Mouse (Mus musculus): ENCODE measurements around the gene Cdh20.
"Not testable (repeated sequence)": the region's sequence is repeated elsewhere in the genome, so short reads cannot be mapped to it uniquely, and the experiment has no call there.

The Cdh20 gene

DNA sequence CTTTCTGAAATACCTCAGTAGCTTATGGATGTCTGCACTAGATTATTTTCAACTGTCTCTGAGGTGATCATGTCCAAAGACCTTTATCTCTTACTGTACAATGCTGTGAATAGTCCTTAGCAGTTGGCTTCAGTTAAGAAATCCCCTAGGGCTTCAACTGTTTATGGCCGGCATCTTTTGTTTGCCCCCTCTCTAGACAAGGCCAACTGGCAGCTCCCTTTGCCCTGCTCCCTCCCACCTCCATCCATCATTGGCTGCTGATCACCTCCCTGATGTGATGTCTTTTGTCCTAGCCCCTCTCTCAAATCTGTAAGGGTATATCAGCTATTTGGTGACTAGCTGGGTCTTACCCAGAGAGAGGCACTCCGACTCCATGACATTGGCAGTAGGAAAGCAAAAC, 148.2 kb downstream of the Cdh20 start:
- peak; percentile 33 for DNase-seq (ENCODE audit: low spot score)

DNA sequence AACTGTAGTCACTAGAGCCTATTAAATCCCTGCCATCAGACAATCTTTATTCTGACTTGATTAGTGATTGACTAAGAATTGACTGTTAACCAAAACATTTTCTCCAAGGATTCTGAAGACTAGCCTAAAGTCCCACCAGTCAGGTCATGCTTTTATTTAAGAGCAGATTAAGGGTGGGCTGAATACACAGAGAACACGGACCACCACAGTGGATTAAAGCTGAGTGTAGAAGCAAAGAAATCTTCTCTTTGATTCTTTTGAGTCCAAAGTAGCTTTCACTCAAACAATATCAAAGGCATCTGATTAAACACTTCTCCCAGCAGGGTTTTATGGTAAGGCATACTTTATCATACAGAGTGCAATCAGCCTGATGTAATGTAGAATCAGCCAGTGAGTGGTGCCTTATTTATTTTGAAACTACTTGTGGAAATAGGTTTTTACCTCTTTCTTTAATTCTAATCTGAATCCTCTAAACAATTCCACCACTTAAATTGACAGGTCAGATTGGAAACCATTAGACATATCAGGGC, 149.0 kb downstream of the Cdh20 start:
- peak; percentile 21 for DNase-seq (ENCODE audit: low spot score)

DNA sequence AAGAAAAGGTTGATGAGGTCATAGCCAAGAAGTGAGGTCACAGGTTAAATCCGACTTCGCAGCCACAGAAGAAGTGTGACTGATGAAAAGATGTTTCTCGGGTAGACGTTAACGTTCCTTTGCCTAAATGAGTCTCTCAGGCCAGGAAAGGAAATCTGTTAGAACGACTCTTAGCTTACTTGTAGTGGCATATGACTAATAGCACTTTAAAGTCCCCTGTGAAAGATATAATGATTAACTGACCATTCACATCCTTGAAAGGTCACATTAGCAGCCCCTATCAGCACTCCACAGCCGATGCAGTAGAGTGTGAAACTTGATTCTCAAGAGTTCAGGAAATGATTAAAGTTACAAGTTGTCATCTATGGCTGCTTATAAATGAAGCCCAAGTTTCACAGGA, 164.7 kb downstream of the Cdh20 start:
- no peak for DNase-seq (ENCODE audit: low spot score)

DNA sequence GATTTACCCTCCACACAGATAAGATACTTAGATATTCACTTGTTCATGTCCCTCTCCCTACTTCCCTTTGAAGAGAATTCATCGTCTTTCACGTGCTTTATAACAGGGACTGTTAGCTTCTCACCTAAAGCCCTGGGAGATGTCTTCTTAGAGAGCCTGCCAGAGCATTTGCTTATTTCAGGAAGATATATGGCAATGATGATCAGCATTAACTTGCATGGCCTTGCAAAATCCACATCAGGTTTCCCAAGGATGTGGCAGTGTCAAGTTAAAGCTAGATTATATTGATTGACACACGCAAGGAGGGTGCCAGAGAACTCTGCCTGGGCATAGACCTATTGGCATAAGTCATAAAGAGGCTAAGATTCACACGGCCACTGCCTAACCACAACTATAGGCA, 168.6 kb downstream of the Cdh20 start:
- DNase-seq (ENCODE audit: low spot score) = no peak

GRCm38 (mm10) chr1:104939156-104939555, 170.8 kb downstream of the Cdh20 start:
- DNase-seq (ENCODE audit: low spot score) = no peak

- DNase-seq (ENCODE audit: low spot score) = peak; percentile 82
Measured at GRCm38 (mm10) chr1:104944470-104945109, 176.3 kb downstream of the Cdh20 start.

- DNase-seq (ENCODE audit: low spot score) = no peak
Measured at GRCm38 (mm10) chr1:104945110-104945489, 176.8 kb downstream of the Cdh20 start.

- not testable (repeated sequence) for DNase-seq (ENCODE audit: low spot score)
Measured at GRCm38 (mm10) chr1:104949640-104950039, 181.3 kb downstream of the Cdh20 start.

DNA sequence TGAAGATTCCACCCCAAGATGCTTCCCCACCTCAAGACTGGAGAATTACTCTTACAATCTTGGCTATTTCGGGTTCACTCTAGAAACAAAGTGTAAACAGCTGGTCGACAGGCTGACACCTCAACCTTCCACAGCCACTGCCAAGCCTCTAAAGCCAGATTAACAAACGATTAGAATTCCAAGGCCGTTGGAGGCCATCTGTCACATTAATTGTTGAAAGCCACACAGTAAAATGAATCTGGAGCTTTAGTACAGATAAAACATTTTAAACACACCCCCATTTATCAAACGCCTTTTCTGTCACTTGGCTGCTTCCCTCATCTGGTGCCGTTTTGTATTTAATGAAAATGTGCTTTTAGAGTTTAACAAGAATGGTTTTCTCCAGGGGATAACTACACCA, 188.7 kb downstream of the Cdh20 start:
- peak; percentile 59 for DNase-seq (ENCODE audit: low spot score)

- DNase-seq (ENCODE audit: low spot score) = no peak
Measured at GRCm38 (mm10) chr1:104961670-104962069, 193.3 kb downstream of the Cdh20 start.

- DNase-seq (ENCODE audit: low spot score) = no peak
Measured at GRCm38 (mm10) chr1:104962257-104962656, 193.9 kb downstream of the Cdh20 start.

DNA sequence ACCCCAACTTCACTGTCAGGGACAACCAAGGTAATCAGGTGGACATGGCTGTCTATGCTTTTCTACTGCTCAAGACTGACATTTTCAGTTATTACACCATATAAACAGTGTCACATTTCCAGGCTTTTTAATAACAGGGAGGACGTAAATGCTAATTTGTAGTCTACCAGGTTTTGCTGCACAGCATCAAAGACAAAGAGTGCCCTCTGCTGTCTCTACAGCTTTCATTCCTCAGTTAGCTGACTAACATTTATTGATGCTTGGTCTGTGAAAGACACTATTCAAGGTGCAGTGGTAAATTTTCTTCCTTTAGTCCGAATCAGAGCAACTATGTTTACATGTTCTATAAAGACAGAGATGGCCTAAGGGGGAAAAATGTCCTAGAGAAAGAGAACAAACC, 210.7 kb downstream of the Cdh20 start:
- DNase-seq (ENCODE audit: low spot score) = peak; percentile 45

DNA sequence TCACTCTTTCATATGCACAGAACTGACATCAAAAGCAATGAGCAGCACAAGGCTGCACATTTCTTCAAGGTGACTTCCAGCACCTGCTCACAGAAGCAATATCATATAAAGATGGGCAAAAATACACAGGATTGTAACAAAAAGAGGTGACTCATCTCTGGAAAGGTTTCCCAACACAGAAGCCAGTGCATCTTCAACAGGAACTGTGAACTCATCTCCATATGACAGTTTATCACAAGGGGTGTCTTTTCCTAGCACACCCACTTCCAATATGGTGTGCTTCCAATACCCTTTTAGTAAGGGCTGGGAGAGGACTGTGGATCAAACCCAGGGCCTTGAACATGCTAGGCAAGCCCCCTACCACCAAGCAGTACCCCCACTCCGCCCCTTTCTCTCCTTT, 211.9 kb downstream of the Cdh20 start:
- DNase-seq (ENCODE audit: low spot score) = no peak

GRCm38 (mm10) chr1:104986222-104986973, 218.1 kb downstream of the Cdh20 start:
- peak; percentile 89 for DNase-seq (ENCODE audit: low spot score)

GRCm38 (mm10) chr1:104987526-104987925, 219.2 kb downstream of the Cdh20 start:
- DNase-seq (ENCODE audit: low spot score) = no peak

DNA sequence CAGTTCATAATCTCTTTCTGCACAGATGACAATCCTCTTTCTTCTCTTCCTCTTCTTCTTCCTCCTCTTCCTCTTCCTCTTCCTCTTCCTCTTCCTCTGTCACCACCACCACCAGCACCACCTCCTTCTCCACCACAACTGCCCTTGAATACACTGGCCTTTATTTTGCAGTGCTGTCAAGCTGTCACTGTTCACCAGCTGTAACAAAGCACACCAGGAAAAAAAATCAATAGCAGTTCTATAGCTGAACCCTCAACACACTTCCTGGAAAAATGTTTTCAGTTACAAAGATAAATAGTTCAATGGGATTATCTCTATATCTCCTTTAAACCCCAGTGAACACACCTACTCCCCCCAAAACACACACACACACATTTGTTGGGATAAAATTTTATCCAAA, 224.1 kb downstream of the Cdh20 start:
- DNase-seq (ENCODE audit: low spot score) = no peak

GRCm38 (mm10) chr1:104993905-104994611, 225.7 kb downstream of the Cdh20 start:
- no peak for DNase-seq (ENCODE audit: low spot score)

DNA sequence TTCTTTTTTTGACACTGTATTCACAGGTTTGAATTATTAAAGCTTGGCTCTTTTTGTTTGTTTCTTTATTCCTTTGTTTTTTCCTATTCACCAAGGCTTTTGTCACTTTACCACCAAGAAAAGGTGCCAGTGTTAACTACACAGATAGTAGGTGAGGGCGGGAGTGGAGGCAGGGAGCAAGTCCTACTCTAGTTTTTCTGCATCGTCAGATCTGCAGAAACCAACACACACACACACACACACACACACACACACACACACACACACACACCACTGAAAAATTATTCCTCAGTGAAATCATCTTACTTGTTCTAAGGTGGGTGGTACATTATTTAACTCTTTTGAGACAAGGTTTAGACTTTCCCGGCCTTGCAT, 226.3 kb downstream of the Cdh20 start:
- DNase-seq (ENCODE audit: low spot score) = no peak

DNA sequence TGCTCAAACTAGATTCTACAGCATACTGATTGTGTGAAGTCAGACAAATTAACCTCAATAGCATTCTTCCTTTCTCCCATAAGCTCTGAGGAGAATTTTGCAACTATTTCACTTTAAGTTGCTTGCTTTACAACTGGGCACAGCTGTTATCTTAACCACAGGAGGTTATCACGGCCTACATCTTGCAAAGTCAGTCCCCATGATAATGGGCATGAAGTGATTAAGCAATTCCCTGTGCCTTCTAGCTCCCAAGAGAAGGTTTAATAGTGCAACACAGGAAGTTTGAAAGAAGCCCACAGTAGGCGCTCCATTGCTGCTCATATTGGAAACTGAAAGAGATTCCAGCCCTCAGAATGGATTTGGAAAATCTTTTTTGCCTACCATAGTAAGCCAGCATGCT, 229.5 kb downstream of the Cdh20 start:
- DNase-seq (ENCODE audit: low spot score) = no peak

GRCm38 (mm10) chr1:105002179-105002578, 233.8 kb downstream of the Cdh20 start:
- no peak for DNase-seq (ENCODE audit: low spot score)

- no peak for DNase-seq (ENCODE audit: low spot score)
Measured at GRCm38 (mm10) chr1:105003786-105004185, 235.5 kb downstream of the Cdh20 start.

GRCm38 (mm10) chr1:105012616-105013015, 244.3 kb downstream of the Cdh20 start:
- DNase-seq (ENCODE audit: low spot score) = peak; percentile 43

DNA sequence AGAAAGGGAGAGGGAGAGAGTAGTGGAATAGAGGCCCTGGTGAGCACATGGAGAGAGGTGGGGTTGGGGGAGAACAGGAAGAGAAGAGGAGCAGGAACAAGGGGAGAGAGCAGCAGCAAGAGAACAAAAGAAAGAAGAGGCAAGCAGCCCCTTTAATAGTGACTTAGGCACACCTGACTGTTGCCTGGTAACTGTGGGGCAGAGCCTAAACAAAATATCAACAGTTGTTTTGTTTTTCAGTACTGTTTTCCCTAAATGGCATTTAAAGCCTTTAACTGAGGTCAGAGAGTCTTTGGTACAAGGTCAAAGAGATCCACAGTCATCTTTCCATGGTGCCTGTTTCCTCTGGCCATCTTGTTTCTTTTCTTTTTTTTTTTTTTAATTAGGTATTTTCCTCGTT, 245.0 kb downstream of the Cdh20 start:
- DNase-seq (ENCODE audit: low spot score) = no peak

Measured in retina, embryonic 14.5 days (tissue).